Mouse (Mus musculus) neural tube, embryonic 14.5 days (tissue): Measurements from ENCODE around the gene Rere. TPM values are rescaled to one million over a fixed set of nuclear protein-coding genes. Genes with fewer than 3 reads are reported as not detected.

Experiments used
- ATAC-seq: fragments of 200-750 bp; cut with Nextera tagmentation; 2 replicates; pipeline ENCODE4 v1.8.0; 2017; ENCODE audit warnings: low read depth, mild to moderate bottlenecking, moderate TSS enrichment, moderate library complexity
- H3K27ac ChIP-seq: fragments of 300-500 bp; sonication (generic); 2 replicates; pipeline ENCODE4 v1.5.1; 2014; ENCODE audit warnings: low read depth, mild to moderate bottlenecking, control low read depth, low read length, moderate library complexity, mixed read lengths
- H3K27me3 ChIP-seq: fragments of 300-500 bp; sonication (generic); 2 replicates; pipeline ENCODE4 v1.6.1; 2014; ENCODE audit warnings: low read length; ENCODE audit not compliant: control insufficient read depth, insufficient read depth
- H3K36me3 ChIP-seq: fragments of 300-500 bp; sonication (generic); 2 replicates; pipeline ENCODE4 v1.6.1; 2014; ENCODE audit warnings: low read length, mixed read lengths; ENCODE audit not compliant: control insufficient read depth, insufficient read depth
- H3K4me1 ChIP-seq: fragments of 300-500 bp; sonication (generic); 2 replicates; pipeline ENCODE4 v1.6.1; 2014; ENCODE audit warnings: low read length; ENCODE audit not compliant: control insufficient read depth, insufficient read depth
- H3K4me2 ChIP-seq: fragments of 300-500 bp; sonication (generic); 2 replicates; pipeline ENCODE4 v1.6.1; 2014; ENCODE audit warnings: mild to moderate bottlenecking, low read depth, low read length, control low read depth
- H3K4me3 ChIP-seq: fragments of 300-500 bp; sonication (generic); 2 replicates; pipeline ENCODE4 v1.5.1; 2014; ENCODE audit warnings: low read depth, low read length, control low read depth, mixed read lengths
- H3K9ac ChIP-seq: fragments of 300-500 bp; sonication (generic); replicated peaks from 2 replicates; pipeline ENCODE4 v1.6.1; 2014; ENCODE audit warnings: low read depth, mild to moderate bottlenecking, control low read depth, low read length, mixed read lengths
- H3K9me3 ChIP-seq: fragments of 300-500 bp; sonication (generic); 2 replicates; pipeline ENCODE4 v1.6.1; 2016; ENCODE audit warnings: low read length; ENCODE audit not compliant: control insufficient read depth
- WGBS: fragments of 180-500 bp; shearing (Covaris S2); extraction: QIAGEN DNeasy Blood & Tissue Kit; methylation state at CpG from one replicate; pipeline ENCODE4 v1.1.7; 2014; 5-methylcytosine and 5-hydroxymethylcytosine counted together
- polyA plus RNA-seq: library from polyadenylated mRNA; unstranded; fragments of >200 nt; fragmentation: Nextera tagmentation; extraction: Ambion mirVana; gene quantifications from 2 replicates; pipeline ENCODE4 v1.2.1, GENCODE M21; 2014

Gene Rere
- polyA plus RNA-seq, 1 experiment from 2014 or later: 50.7 TPM

- Histone ChIP-seq H3K27ac (no peak overlapping the region), H3K9me3 (no peaks in the 10 kb centered on the region), H3K9ac (peak overlapping the region; percentile 85), H3K27me3 (no peaks in the 10 kb centered on the region), H3K4me2 (peak overlapping the region; percentile 88), H3K36me3 (peaks cover 15% of the 10 kb centered on the region), H3K4me1 (peaks cover 30% of the 10 kb centered on the region), H3K4me3 (peak overlapping the region; percentile 69)
- ATAC-seq: no peak
- WGBS: 3% methylated on average over 3 of the region's 3 CpGs
Observed at GRCm38 (mm10) chr4:150238433-150239086, 42.9 kb upstream of the Rere start.

- no peak for ATAC-seq
- Histone ChIP-seq H3K27me3 (no peaks in the 10 kb centered on the region), H3K36me3 (peaks cover 20% of the 10 kb centered on the region), H3K4me1 (peaks cover 30% of the 10 kb centered on the region), H3K27ac (no peak overlapping the region), H3K9me3 (no peaks in the 10 kb centered on the region), H3K9ac (no peak overlapping the region), H3K4me3 (peak overlapping the region; percentile 69), H3K4me2 (peak overlapping the region; percentile 88)
- WGBS: 20% methylated on average over 5 of the region's 5 CpGs
Observed at GRCm38 (mm10) chr4:150239087-150239480, 42.4 kb upstream of the Rere start.

- WGBS: 29% methylated on average over 6 of the region's 6 CpGs
- Histone ChIP-seq H3K9ac (no peak overlapping the region), H3K36me3 (peaks cover 22% of the 10 kb centered on the region), H3K4me3 (peak overlapping the region; percentile 69; the same call in 1 of the 2 replicates), H3K4me2 (peak overlapping the region; percentile 88), H3K4me1 (peaks cover 30% of the 10 kb centered on the region), H3K9me3 (no peaks in the 10 kb centered on the region), H3K27ac (no peak overlapping the region), H3K27me3 (no peaks in the 10 kb centered on the region)
- ATAC-seq: no peak
Observed at GRCm38 (mm10) chr4:150239503-150239902, 41.9 kb upstream of the Rere start.

GRCm38 (mm10) chr4:150239951-150240368 is 41.5 kb upstream of the Rere start:
- Histone ChIP-seq H3K4me3 (no peak overlapping the region), H3K27ac (no peak overlapping the region), H3K9me3 (no peaks in the 10 kb centered on the region), H3K36me3 (peaks cover 26% of the 10 kb centered on the region), H3K9ac (no peak overlapping the region), H3K4me1 (peaks cover 30% of the 10 kb centered on the region), H3K4me2 (peak overlapping the region; percentile 88; the same call in 1 of the 2 replicates), H3K27me3 (no peaks in the 10 kb centered on the region)
- 3% methylated on average over 6 of the region's 6 CpGs for WGBS
- no peak for ATAC-seq

- ATAC-seq: no peak
- H3K4me2 ChIP-seq: peak overlapping the region; percentile 88; the same call in 1 of the 2 replicates
- peaks cover 30% of the 10 kb centered on the region for H3K4me1 ChIP-seq
- no peak overlapping the region for H3K9ac ChIP-seq
- peaks cover 30% of the 10 kb centered on the region for H3K36me3 ChIP-seq
- H3K9me3 ChIP-seq: no peaks in the 10 kb centered on the region
- no peak overlapping the region for H3K27ac ChIP-seq
- H3K4me3 ChIP-seq: no peak overlapping the region
- no peaks in the 10 kb centered on the region for H3K27me3 ChIP-seq
- 65% methylated on average over 1 of the region's 1 CpGs for WGBS
Observed at GRCm38 (mm10) chr4:150240381-150240886, 41.0 kb upstream of the Rere start.

- Histone ChIP-seq H3K9me3 (no peaks in the 10 kb centered on the region), H3K4me1 (peaks cover 30% of the 10 kb centered on the region), H3K9ac (0 out of 2 replicates have a peak overlapping the region, but pooled peaks have one; percentile 28), H3K27me3 (no peaks in the 10 kb centered on the region), H3K4me2 (no peak overlapping the region), H3K36me3 (peaks cover 42% of the 10 kb centered on the region), H3K27ac (no peak overlapping the region), H3K4me3 (no peak overlapping the region)
- no peak for ATAC-seq
- 39% methylated on average over 4 of the region's 4 CpGs for WGBS
Observed at GRCm38 (mm10) chr4:150241708-150242107, 39.7 kb upstream of the Rere start.

GRCm38 (mm10) chr4:150242745-150243144 is 38.7 kb upstream of the Rere start:
- no peak overlapping the region for H3K4me2 ChIP-seq
- peaks cover 30% of the 10 kb centered on the region for H3K4me1 ChIP-seq
- ATAC-seq: no peak
- H3K36me3 ChIP-seq: peaks cover 48% of the 10 kb centered on the region
- no peak overlapping the region for H3K27ac ChIP-seq
- H3K9ac ChIP-seq: no peak overlapping the region
- H3K27me3 ChIP-seq: no peaks in the 10 kb centered on the region
- 77% methylated on average over 5 of the region's 5 CpGs for WGBS
- no peak overlapping the region for H3K4me3 ChIP-seq
- H3K9me3 ChIP-seq: no peaks in the 10 kb centered on the region

GRCm38 (mm10) chr4:150245876-150246275 is 35.6 kb upstream of the Rere start:
- ATAC-seq: no peak
- Histone ChIP-seq H3K4me3 (no peak overlapping the region), H3K27ac (no peak overlapping the region), H3K9ac (no peak overlapping the region), H3K27me3 (no peaks in the 10 kb centered on the region), H3K9me3 (no peaks in the 10 kb centered on the region), H3K36me3 (peaks cover 65% of the 10 kb centered on the region), H3K4me2 (no peak overlapping the region), H3K4me1 (peaks cover 18% of the 10 kb centered on the region)
- 76% methylated on average over 2 of the region's 2 CpGs for WGBS

- Histone ChIP-seq H3K4me1 (peaks cover 21% of the 10 kb centered on the region), H3K9me3 (no peaks in the 10 kb centered on the region), H3K27me3 (no peaks in the 10 kb centered on the region), H3K4me2 (no peak overlapping the region), H3K27ac (no peak overlapping the region), H3K9ac (no peak overlapping the region), H3K4me3 (no peak overlapping the region), H3K36me3 (peaks cover 49% of the 10 kb centered on the region)
- WGBS: 59% methylated on average over 5 of the region's 5 CpGs
- ATAC-seq: peak; percentile 28; the same call in 1 of the 2 replicates
Observed at GRCm38 (mm10) chr4:150248009-150248408, 33.4 kb upstream of the Rere start.
